Mouse (Mus musculus) inflammation-experienced regulatory T-cells (primary cell): Measurements from ENCODE around the gene Olfr559. TPM values are rescaled to one million over a fixed set of nuclear protein-coding genes. Genes with fewer than 3 reads are reported as not detected.

Experiments used
- polyA plus RNA-seq, 2 experiments: library from polyadenylated mRNA; unstranded; fragments of 100-300 nt; shearing (Covaris generic); gene quantifications; one replicate each; pipeline ENCODE4 v1.2.1; 2017

Gene Olfr559
- 1 to 10 TPM in 1 of 2 experiments, not detected in 1; 1.5 TPM for polyA plus RNA-seq

GRCm38 (mm10) chr7:102727391-102727790, at the start of gene Olfr559:
Gene Olfr559 (minus strand): TSS chr7:102727491.

DNA sequence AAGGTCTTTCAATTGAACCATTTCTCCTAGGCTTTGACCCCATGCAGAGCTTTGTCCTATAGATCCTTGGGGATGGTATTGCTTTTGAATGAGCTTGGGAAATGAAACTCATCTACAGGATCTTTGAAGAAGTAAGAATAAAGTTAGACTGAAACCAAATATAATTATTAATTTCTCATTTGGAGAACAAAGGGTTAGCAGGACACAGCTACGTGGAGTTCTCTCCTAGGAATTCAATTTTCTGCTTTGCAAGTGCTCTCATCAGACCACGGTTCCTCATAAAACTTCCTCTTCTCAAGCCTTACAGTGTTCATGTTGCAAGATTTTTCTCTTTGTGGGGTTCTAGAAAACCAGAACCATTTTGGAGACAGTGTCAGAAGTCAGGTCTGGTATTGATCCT, 43.6 kb upstream of the Olfr559 start, which contains the start of gene Olfr561:
Gene Olfr561 (plus strand): TSS at position 301 of the 400 bp plus-strand sequence.

GRCm38 (mm10) chr7:102759266-102759665, 32.0 kb upstream of the Olfr559 start, which contains the start of the genes Olfr560 and Olfr78:
Gene Olfr560 (minus strand): TSS chr7:102759366.
Gene Olfr78 (minus strand): TSS chr7:102759471.

DNA sequence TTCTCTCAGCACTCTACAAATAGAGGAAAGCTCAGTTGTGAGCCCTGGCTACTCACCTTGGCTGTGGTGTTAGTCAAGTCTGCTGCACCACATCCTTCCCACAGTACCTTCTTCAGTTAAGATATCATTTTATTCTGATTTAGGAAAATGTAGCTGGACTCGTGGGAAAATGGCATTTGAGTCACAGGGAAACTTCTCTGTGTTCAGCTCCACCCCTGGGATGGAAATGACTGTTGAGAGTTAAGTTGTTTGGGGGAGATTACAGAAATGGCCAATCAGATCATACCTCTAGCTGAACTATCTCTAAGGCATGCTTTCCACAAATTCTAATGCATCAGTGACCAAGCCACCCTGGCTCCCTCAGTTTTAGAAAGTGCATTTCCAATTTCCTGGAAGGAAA, 8.3 kb downstream of the Olfr559 start, which contains the start of gene Olfr33:
Gene Olfr33 (minus strand): TSS at position 101 of the 400 bp plus-strand sequence.

DNA sequence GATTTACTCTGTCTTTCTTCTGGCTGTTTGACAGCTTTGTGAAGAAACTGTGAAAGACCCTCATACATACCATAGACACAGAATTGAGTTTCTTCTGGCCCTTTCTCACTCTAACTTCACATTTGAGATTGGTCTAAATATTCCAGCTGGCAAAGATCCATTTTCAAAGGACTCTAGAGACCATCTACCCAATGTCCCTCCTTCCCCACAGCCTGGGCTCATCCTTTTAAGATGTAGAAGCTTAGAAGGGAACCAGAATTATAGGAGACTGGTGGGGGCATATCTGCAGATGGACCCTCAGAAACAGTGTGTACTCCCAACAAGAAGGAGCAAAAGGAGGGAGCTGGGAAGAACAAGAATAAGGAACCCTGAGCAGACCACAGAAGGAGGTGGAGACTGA, 25.4 kb downstream of the Olfr559 start, which contains the start of gene Olfr558:
Gene Olfr558 (plus strand): TSS at position 301 of the 400 bp plus-strand sequence.

DNA sequence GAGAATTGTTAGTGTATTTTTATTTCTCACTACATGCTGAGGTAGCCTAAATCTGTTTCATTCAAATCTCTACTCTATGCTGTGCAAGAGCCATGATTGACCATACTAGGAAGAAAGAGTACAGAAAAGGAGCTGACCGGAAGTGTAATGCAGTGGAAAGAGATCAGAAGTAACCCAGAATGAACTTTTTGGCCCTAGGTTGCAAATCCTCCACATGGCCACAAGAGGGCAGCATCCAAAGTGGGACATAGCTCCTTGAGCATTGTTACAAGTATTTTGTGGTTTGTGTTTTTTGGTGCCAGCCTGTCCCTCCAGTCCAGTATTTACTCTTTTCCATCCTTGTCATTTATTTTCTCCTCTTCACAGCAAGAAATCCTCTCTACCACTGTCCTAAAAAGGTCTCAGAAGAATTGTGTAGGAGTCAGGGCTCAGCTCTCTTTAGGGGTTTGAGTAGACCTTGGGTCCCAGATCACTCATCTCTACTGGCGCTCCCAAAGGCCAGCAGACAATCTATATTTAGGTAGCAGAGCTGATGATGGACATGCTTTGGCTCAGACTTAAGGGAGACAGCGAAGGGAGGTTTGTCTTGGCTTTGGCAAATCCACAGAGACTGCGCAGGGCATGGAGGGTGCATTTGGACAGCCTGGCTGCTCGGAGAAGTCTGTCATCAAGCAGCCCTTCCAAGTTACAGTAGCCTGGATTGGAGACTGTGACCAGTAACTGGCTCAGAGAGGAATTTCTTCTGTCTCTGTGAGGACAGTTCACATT, 31.7 kb downstream of the Olfr559 start, which contains the start of gene Olfr557:
Gene Olfr557 (plus strand): TSS at position 553 of the 768 bp plus-strand sequence.

GRCm38 (mm10) chr7:102686944-102687501, 40.3 kb downstream of the Olfr559 start, which contains the start of gene Trim68:
Gene Trim68 (minus strand): TSS chr7:102687327.

Other genes starting within 250 kb of the Olfr559 start
- gene Olfr543, start 245.8 kb downstream of the Olfr559 start, polyA plus RNA-seq = 1 to 10 TPM in 1 of 2 experiments, not detected in 1; 1.2 TPM
- 1 to 10 TPM in 1 of 2 experiments, under 1 TPM in 1; 0.28 to 2.7 TPM for gene Olfr544, start 239.2 kb downstream of the Olfr559 start, polyA plus RNA-seq
- under 1 TPM; 0.28 to 0.97 TPM for gene Olfr545, start 227.9 kb downstream of the Olfr559 start, polyA plus RNA-seq
- not detected for gene Olfr547, start 192.7 kb downstream of the Olfr559 start, polyA plus RNA-seq
- not detected for gene Olfr548-ps1, start 186.6 kb downstream of the Olfr559 start, polyA plus RNA-seq
- under 1 TPM in 1 of 2 experiments, not detected in 1; 0.69 TPM for gene Olfr549, start 177.6 kb downstream of the Olfr559 start, polyA plus RNA-seq
- 10 to 100 TPM; 96.3 to 99.0 TPM for gene Trim21, start 162.0 kb downstream of the Olfr559 start, polyA plus RNA-seq
- gene Olfr550, start 156.0 kb downstream of the Olfr559 start, polyA plus RNA-seq = not detected
- gene Olfr551, start 135.6 kb downstream of the Olfr559 start, polyA plus RNA-seq = not detected
- gene Olfr552, start 129.7 kb downstream of the Olfr559 start, polyA plus RNA-seq = not detected
- gene Olfr553, start 109.3 kb downstream of the Olfr559 start, polyA plus RNA-seq = not detected
- 1 to 10 TPM in 1 of 2 experiments, under 1 TPM in 1; 0.71 to 1.7 TPM for gene Olfr554, start 89.1 kb downstream of the Olfr559 start, polyA plus RNA-seq
- gene Olfr555, start 68.7 kb downstream of the Olfr559 start, polyA plus RNA-seq = not detected
- under 1 TPM in 1 of 2 experiments, not detected in 1; 0.30 TPM for gene Olfr556, start 62.6 kb downstream of the Olfr559 start, polyA plus RNA-seq
- gene Trim68, start 40.2 kb downstream of the Olfr559 start, polyA plus RNA-seq = 10 to 100 TPM; 12.4 to 17.0 TPM
- under 1 TPM in 1 of 2 experiments, not detected in 1; 0.24 TPM for gene Olfr557, start 31.6 kb downstream of the Olfr559 start, polyA plus RNA-seq
- gene Olfr558, start 25.3 kb downstream of the Olfr559 start, polyA plus RNA-seq = not detected
- gene Olfr33, start 8.4 kb downstream of the Olfr559 start, polyA plus RNA-seq = not detected
- not detected for gene Olfr560, start 31.9 kb upstream of the Olfr559 start, polyA plus RNA-seq
- not detected for gene Olfr78, start 32.0 kb upstream of the Olfr559 start, polyA plus RNA-seq
- not detected for gene Olfr561, start 43.7 kb upstream of the Olfr559 start, polyA plus RNA-seq
- gene Olfr564, start 76.0 kb upstream of the Olfr559 start, polyA plus RNA-seq = under 1 TPM in 1 of 2 experiments, not detected in 1; 0.49 TPM
- not detected for gene Olfr566, start 131.3 kb upstream of the Olfr559 start, polyA plus RNA-seq
- under 1 TPM in 1 of 2 experiments, not detected in 1; 0.91 TPM for gene Olfr568, start 149.6 kb upstream of the Olfr559 start, polyA plus RNA-seq
- under 1 TPM in 1 of 2 experiments, not detected in 1; 0.05 TPM for gene Olfr569, start 163.4 kb upstream of the Olfr559 start, polyA plus RNA-seq
- gene Olfr570, start 167.1 kb upstream of the Olfr559 start, polyA plus RNA-seq = not detected
- under 1 TPM in 1 of 2 experiments, not detected in 1; 0.07 TPM for gene Olfr571, start 190.0 kb upstream of the Olfr559 start, polyA plus RNA-seq
- gene Olfr572, start 196.9 kb upstream of the Olfr559 start, polyA plus RNA-seq = not detected
- under 1 TPM in 1 of 2 experiments, not detected in 1; 0.48 TPM for gene Olfr573-ps1, start 215.1 kb upstream of the Olfr559 start, polyA plus RNA-seq
- not detected for gene Olfr574, start 221.0 kb upstream of the Olfr559 start, polyA plus RNA-seq
- not detected for gene Olfr575, start 231.3 kb upstream of the Olfr559 start, polyA plus RNA-seq
- gene Olfr576, start 235.2 kb upstream of the Olfr559 start, polyA plus RNA-seq = under 1 TPM in 1 of 2 experiments, not detected in 1; 0.13 TPM
- gene Olfr577, start 248.5 kb upstream of the Olfr559 start, polyA plus RNA-seq = under 1 TPM; 0.22 to 0.67 TPM